Mouse (Mus musculus): ENCODE data around the gene Zdhhc4.

DNA sequence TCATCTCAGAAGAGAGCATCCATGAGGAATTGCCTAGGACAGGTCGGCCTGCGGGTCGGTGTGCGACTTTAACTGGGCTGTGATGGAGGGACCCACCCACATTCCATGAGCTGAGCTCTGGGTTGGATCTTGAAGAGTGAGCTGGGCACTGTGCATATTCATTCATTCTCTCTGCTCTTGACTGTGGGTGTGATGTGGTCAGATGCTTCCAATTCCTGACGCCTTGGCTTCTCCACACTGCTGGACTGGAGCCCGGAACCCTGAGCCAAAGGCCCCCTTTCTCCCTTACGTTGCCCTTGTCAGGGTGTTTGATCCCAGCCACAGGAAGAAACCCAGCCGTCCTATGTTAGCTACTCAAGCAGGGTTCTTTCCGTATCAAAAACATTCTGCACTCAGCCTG lies 31.1 kb downstream of the Zdhhc4 start:
- TF ChIP-seq CTCF (IDR thresholded peaks at IDR 0.05; ENCODE audit: low read depth): no peak
- TF ChIP-seq EP300 (IDR thresholded peaks at IDR 0.05; ENCODE audit: low read depth): no peak

Data from liver, embryonic 14.5 days (tissue).